Mouse (Mus musculus) embryonic fibroblast, embryonic 13.5 days (primary cell): ENCODE measurements around the gene Mtor. TPM values are rescaled to one million over a fixed set of nuclear protein-coding genes. Genes with fewer than 3 reads are reported as not detected.

Source experiments
- H3K27ac ChIP-seq: 2 replicates; pipeline ENCODE4 v1.5.1; 2012; ENCODE audit warnings: low read length, control low read depth, inconsistent platforms; ENCODE audit not compliant: insufficient read depth
- H3K4me1 ChIP-seq: 2 replicates; pipeline ENCODE4 v1.6.1; 2011; ENCODE audit warnings: low read length; ENCODE audit not compliant: control insufficient read depth, insufficient read depth
- H3K4me3 ChIP-seq: 2 replicates; pipeline ENCODE4 v1.5.1; 2011; ENCODE audit warnings: mild to moderate bottlenecking, control low read depth, low read length; ENCODE audit not compliant: insufficient read depth
- CTCF ChIP-seq: IDR thresholded peaks from 2 replicates; pipeline ENCODE4 v1.5.1; 2011; ENCODE audit warnings: mild to moderate bottlenecking, control low read depth, low read length, moderate library complexity, borderline replicate concordance; ENCODE audit not compliant: insufficient read depth
- POLR2A ChIP-seq: IDR thresholded peaks from 2 replicates; pipeline ENCODE4 v1.6.1; 2011; ENCODE audit warnings: low read depth, mild to moderate bottlenecking, control low read depth, low read length, moderate library complexity
- polyA plus RNA-seq: library from polyadenylated mRNA; stranded (reverse); fragments of >200 nt; gene quantifications from 2 replicates; pipeline ENCODE4 v1.2.4, GENCODE M21; 2011; ENCODE audit warnings: low read depth; ENCODE audit not compliant: missing spikeins, insufficient read length

The Mtor gene
- polyA plus RNA-seq, 1 experiment: 17.7 TPM

DNA sequence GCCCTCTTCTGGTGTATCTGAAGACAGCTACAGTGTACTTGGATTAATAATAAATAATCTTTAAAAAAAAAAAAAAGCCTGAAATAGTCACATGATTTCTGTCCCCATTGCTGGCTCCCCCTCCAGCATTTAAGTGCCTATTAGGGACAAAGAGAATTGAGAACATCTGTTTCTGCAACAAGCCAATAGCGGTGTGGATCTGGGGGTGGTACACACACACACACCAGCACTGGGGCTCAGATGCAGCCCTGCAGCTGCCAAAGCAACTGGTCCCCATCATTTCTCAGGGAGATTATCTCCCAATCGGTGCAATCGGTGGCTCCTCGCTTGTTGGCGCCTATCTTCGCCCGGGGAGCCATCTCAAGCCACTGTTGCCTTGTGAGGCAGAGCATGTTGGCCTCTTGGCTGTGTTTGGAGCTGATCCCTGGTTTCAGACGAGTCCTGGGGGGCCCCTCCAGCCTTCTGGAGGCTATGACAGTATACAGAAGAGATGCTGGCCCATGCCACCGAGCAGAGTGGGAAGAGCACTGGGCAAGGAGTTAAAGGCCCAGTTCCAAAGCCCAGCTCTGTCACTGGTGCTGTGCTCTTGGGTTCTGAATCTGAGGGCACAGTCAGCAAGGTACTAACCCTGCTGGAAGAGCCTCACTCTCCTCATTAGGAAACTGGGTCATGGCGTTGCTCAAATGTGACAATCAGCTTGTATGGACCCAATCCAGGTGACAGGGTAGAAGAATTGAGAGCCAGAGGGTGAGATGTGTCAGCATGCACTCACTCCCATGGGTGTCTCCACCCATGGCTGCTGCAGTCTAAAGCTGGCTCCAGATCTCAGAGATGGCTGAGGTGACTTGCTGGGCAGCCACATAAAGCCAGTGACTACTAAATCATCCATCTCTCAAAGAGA is 21.2 kb upstream of the Mtor start:
- H3K4me1 ChIP-seq: no peaks in the 10 kb centered on the region
- no peak overlapping the region for H3K4me3 ChIP-seq
- no peak overlapping the region for H3K27ac ChIP-seq
- TF ChIP-seq POLR2A (no peak), CTCF (no peak)

GRCm38 (mm10) chr4:148428544-148428943 is 19.9 kb upstream of the Mtor start:
- no peaks in the 10 kb centered on the region for H3K4me1 ChIP-seq
- TF ChIP-seq POLR2A (no peak), CTCF (no peak)
- H3K27ac ChIP-seq: no peak overlapping the region
- H3K4me3 ChIP-seq: no peak overlapping the region

- Histone ChIP-seq H3K27ac (no peak overlapping the region), H3K4me1 (no peaks in the 10 kb centered on the region), H3K4me3 (no peak overlapping the region)
- TF ChIP-seq POLR2A: no peak
- no peak for TF ChIP-seq CTCF
These were observed 19.3 kb upstream of the Mtor start for GRCm38 (mm10) chr4:148429121-148429520.

DNA sequence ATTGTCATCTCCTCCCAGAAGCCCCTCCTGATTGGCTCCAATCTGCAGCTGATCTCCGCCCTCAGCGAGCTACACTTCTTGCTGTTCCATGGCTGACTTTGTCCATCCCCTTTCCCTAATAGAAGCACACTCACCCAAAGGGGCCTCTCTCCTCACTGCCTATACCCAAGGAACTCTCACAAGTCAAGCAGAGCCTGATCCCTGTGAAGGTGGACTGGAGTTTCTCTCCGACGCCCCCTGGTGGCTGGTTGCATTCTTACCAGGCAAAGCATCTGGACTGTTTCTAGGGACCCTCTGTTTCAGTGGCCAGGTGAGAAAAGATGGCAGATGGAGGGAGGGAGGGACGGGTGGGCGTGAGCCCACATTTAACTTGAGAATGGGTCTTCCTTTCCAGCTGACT is 18.7 kb upstream of the Mtor start:
- Histone ChIP-seq H3K4me1 (0 out of 2 replicates have a peak, but pooled peaks cover under 1% of the 10 kb centered on the region), H3K27ac (no peak overlapping the region)
- TF ChIP-seq POLR2A (no peak), CTCF (peak; percentile 45; the same call in 1 of the 2 replicates)

GRCm38 (mm10) chr4:148430880-148431519 is 17.4 kb upstream of the Mtor start:
- H3K27ac ChIP-seq: no peak overlapping the region
- no peak for TF ChIP-seq CTCF
- 0 out of 2 replicates have a peak, but pooled peaks cover 4% of the 10 kb centered on the region for H3K4me1 ChIP-seq
- no peak overlapping the region for H3K4me3 ChIP-seq

More for the DNA sequence above, 18.7 kb upstream of the Mtor start:
- no peak overlapping the region for H3K4me3 ChIP-seq

GRCm38 (mm10) chr4:148432488-148432887 is 15.9 kb upstream of the Mtor start:
- H3K27ac ChIP-seq: no peak overlapping the region
- H3K4me1 ChIP-seq: 0 out of 2 replicates have a peak, but pooled peaks cover 4% of the 10 kb centered on the region
- no peak for TF ChIP-seq POLR2A
- no peak for TF ChIP-seq CTCF
- H3K4me3 ChIP-seq: no peak overlapping the region

- no peak overlapping the region for H3K4me3 ChIP-seq
- H3K27ac ChIP-seq: no peak overlapping the region
- H3K4me1 ChIP-seq: 0 out of 2 replicates have a peak, but pooled peaks cover 4% of the 10 kb centered on the region
- TF ChIP-seq CTCF (no peak), POLR2A (no peak)
These were observed 15.1 kb upstream of the Mtor start for GRCm38 (mm10) chr4:148433336-148433735.

DNA sequence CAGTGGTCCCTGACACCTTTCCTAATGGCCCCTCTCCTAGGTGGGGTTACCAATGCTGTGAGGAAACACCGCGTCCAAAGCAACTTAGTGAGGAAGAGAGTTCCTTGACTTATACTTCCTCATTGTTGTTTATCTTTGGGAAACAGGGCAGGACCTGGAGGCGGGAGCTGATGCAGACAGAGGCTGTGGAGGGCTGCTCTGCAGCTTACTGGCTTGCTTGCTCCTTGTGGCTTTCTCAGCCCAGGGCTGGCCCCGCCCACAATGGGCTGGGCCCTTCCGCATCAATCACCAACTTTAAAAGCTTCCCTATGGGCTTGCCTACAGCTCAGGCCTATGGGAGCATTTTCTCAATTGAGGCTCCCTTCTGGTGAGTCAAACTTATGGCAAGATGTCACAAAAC is 14.6 kb upstream of the Mtor start:
- Histone ChIP-seq H3K4me3 (no peak overlapping the region), H3K27ac (no peak overlapping the region), H3K4me1 (0 out of 2 replicates have a peak, but pooled peaks cover 4% of the 10 kb centered on the region)
- TF ChIP-seq POLR2A: no peak

GRCm38 (mm10) chr4:148434554-148434953 is 13.9 kb upstream of the Mtor start:
- no peak for TF ChIP-seq POLR2A
- TF ChIP-seq CTCF: no peak
- Histone ChIP-seq H3K4me3 (no peak overlapping the region), H3K4me1 (0 out of 2 replicates have a peak, but pooled peaks cover 4% of the 10 kb centered on the region), H3K27ac (no peak overlapping the region)

- TF ChIP-seq POLR2A: no peak
- TF ChIP-seq CTCF: no peak
- Histone ChIP-seq H3K4me1 (0 out of 2 replicates have a peak, but pooled peaks cover 4% of the 10 kb centered on the region), H3K27ac (no peak overlapping the region), H3K4me3 (no peak overlapping the region)
These were observed 13.3 kb upstream of the Mtor start for GRCm38 (mm10) chr4:148435106-148435505.
